Mouse (Mus musculus): ENCODE measurements at regions not wholly inside any gene's neighbourhood (a gene's known extent, or its start where the extent isn't known, plus 50 kb on each side); places are given as distances from the start of the nearest gene placed in this dataset.

- ATAC-seq (ENCODE audit: insufficient read depth, low FRiP score, low TSS enrichment) (no peak), DNase-seq (ENCODE audit: low spot score) (no peak)
- Histone ChIP-seq H3K4me2 (ENCODE audit: low read depth) (no peak overlapping the region), H3K9ac (ENCODE audit: low read length) (no peak overlapping the region), H3K27ac (ENCODE audit: low read depth, low read length) (no peak overlapping the region), H3K9me3 (ENCODE audit: control insufficient read depth, low read length) (no peaks in the 10 kb centered on the region), H3K36me3 (ENCODE audit: control insufficient read depth, insufficient read depth, low read length) (no peaks in the 10 kb centered on the region), H3K4me1 (ENCODE audit: control insufficient read depth, insufficient read depth, low read length) (no peaks in the 10 kb centered on the region; the same call in 1 of the 2 replicates), H3K4me3 (ENCODE audit: low read depth, low read length) (no peak overlapping the region), H3K27me3 (ENCODE audit: control insufficient read depth, insufficient read depth, low read length) (peaks cover 23% of the 10 kb centered on the region)
- 64% methylated on average over 6 of the region's 6 CpGs for WGBS
These were observed 62.2 kb upstream of the Top1 start for GRCm38 (mm10) chr2:160583506-160583905.

DNA sequence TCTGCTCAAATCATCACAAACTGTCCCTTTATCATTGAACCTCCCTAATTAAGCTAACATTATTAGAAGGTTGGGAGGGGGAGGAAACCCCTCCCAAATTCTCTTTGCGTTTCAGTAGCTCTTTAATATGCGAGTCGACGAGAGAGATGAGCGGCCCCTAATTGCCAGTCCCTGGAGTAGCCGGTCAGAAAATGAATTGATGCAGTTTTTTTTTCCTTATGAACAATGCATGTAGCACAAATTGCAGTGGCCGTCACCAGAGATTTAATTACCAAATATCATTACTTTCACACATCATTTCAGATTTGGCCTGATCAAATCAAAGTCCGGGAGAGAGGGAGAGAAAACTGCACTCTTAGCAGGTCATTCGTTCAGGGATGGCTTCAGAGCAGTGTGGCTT lies 61.1 kb upstream of the Top1 start:
- Histone ChIP-seq H3K4me1 (ENCODE audit: control insufficient read depth, insufficient read depth, low read length) (no peaks in the 10 kb centered on the region), H3K9me3 (ENCODE audit: control insufficient read depth, low read length) (no peaks in the 10 kb centered on the region), H3K4me3 (ENCODE audit: low read depth, low read length) (no peak overlapping the region), H3K4me2 (ENCODE audit: low read depth) (no peak overlapping the region), H3K9ac (ENCODE audit: low read length) (no peak overlapping the region), H3K27me3 (ENCODE audit: control insufficient read depth, insufficient read depth, low read length) (peaks cover 16% of the 10 kb centered on the region), H3K36me3 (ENCODE audit: control insufficient read depth, insufficient read depth, low read length) (no peaks in the 10 kb centered on the region), H3K27ac (ENCODE audit: low read depth, low read length) (no peak overlapping the region)
- no peak for DNase-seq (ENCODE audit: low spot score)
- no peak for ATAC-seq (ENCODE audit: insufficient read depth, low FRiP score, low TSS enrichment)
- WGBS: 46% methylated on average over 9 of the region's 9 CpGs

DNA sequence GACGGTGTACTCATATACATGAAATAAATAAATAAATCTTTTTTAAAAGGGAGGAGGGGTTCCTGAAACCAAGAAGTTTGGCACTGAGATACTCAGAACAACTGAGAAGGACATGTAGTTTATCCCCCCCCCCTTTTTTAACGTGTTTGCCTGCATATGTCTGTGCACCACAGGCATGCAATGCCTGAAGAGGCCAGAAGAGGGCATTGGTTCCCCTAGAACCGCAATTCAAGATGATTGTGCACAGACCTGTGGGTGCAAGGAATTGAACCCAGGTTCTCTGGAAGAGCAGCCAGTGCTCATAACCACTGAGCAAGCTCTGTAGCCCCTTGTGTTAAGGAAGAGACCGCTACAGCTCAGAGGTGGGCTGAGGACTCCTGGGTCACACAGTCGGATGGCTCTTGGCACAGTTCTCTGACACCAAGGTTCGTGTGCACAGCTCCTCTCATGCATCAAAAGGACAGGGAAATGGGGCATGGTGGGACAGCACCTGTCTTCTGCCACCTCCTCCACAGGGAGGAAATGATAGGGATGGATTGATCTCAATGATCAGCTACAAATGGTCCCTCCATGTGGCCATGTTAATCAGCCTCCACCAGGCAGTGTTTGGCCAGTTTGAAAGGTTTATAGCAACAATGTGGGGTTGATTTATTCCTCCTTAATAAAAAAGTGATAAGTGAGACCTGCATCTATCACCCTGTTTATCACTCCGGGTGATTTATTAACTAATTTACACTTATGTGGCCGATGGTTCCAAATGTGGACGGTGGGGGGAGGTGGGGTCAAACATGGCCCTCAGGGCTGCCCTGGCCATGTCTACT lies 58.5 kb upstream of the Top1 start:
- Histone ChIP-seq H3K4me1 (ENCODE audit: control insufficient read depth, insufficient read depth, low read length) (no peaks in the 10 kb centered on the region), H3K36me3 (ENCODE audit: control insufficient read depth, insufficient read depth, low read length) (no peaks in the 10 kb centered on the region), H3K4me2 (ENCODE audit: low read depth) (no peak overlapping the region), H3K9me3 (ENCODE audit: control insufficient read depth, low read length) (no peaks in the 10 kb centered on the region), H3K4me3 (ENCODE audit: low read depth, low read length) (no peak overlapping the region), H3K27me3 (ENCODE audit: control insufficient read depth, insufficient read depth, low read length) (no peaks in the 10 kb centered on the region), H3K27ac (ENCODE audit: low read depth, low read length) (no peak overlapping the region), H3K9ac (ENCODE audit: low read length) (no peak overlapping the region)
- DNase-seq (ENCODE audit: low spot score): no peak
- WGBS: 68% methylated on average over 9 of the region's 9 CpGs
- no peak for ATAC-seq (ENCODE audit: insufficient read depth, low FRiP score, low TSS enrichment)

GRCm38 (mm10) chr2:160588401-160588800 lies 57.3 kb upstream of the Top1 start:
- Histone ChIP-seq H3K4me2 (ENCODE audit: low read depth) (no peak overlapping the region), H3K4me1 (ENCODE audit: control insufficient read depth, insufficient read depth, low read length) (no peaks in the 10 kb centered on the region), H3K27ac (ENCODE audit: low read depth, low read length) (no peak overlapping the region), H3K9ac (ENCODE audit: low read length) (no peak overlapping the region), H3K27me3 (ENCODE audit: control insufficient read depth, insufficient read depth, low read length) (no peaks in the 10 kb centered on the region), H3K9me3 (ENCODE audit: control insufficient read depth, low read length) (no peaks in the 10 kb centered on the region), H3K4me3 (ENCODE audit: low read depth, low read length) (no peak overlapping the region), H3K36me3 (ENCODE audit: control insufficient read depth, insufficient read depth, low read length) (no peaks in the 10 kb centered on the region)
- 86% methylated on average over 9 of the region's 9 CpGs for WGBS
- no peak for ATAC-seq (ENCODE audit: insufficient read depth, low FRiP score, low TSS enrichment)
- DNase-seq (ENCODE audit: low spot score): no peak

DNA sequence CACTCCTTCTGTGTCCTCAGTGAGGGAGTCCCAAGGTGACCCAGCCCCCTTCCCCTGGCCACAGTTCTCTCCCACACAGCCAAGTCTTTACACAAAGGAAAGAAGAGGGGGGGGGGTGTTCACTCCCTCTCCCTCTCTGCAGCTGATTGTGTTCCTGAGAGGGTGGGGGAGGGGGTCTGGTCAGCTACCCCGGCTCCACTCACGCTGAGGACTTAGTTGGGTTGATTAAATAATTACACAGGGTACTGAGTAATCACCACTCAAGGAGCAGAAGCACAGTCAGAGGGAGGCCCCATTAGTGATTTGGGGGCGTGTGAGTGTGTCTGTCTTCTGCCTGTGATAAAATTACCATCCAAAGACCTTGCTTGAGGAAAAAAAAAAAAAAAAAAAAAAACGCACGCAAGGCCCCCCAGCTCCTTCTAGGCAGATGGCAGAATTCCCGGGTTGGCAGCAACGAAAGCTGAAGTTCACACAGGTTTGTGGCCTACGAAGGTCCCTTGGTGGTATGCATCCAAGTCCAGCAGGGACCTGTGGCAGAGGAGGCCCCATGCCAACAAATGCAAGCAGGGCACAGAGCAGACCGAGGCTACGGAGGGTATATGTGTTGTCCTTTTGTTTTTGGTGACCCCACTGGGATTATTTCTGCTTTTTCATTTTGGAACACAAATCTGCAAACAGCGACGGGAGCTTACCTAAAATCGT lies 55.3 kb upstream of the Top1 start:
- WGBS: 55% methylated on average over 13 of the region's 13 CpGs
- Histone ChIP-seq H3K4me3 (ENCODE audit: low read depth, low read length) (no peak overlapping the region), H3K36me3 (ENCODE audit: control insufficient read depth, insufficient read depth, low read length) (no peaks in the 10 kb centered on the region), H3K9me3 (ENCODE audit: control insufficient read depth, low read length) (no peaks in the 10 kb centered on the region), H3K4me1 (ENCODE audit: control insufficient read depth, insufficient read depth, low read length) (no peaks in the 10 kb centered on the region), H3K4me2 (ENCODE audit: low read depth) (no peak overlapping the region), H3K27me3 (ENCODE audit: control insufficient read depth, insufficient read depth, low read length) (no peaks in the 10 kb centered on the region), H3K27ac (ENCODE audit: low read depth, low read length) (no peak overlapping the region), H3K9ac (ENCODE audit: low read length) (no peak overlapping the region)
- DNase-seq (ENCODE audit: low spot score) (no peak), ATAC-seq (ENCODE audit: insufficient read depth, low FRiP score, low TSS enrichment) (no peak)

DNA sequence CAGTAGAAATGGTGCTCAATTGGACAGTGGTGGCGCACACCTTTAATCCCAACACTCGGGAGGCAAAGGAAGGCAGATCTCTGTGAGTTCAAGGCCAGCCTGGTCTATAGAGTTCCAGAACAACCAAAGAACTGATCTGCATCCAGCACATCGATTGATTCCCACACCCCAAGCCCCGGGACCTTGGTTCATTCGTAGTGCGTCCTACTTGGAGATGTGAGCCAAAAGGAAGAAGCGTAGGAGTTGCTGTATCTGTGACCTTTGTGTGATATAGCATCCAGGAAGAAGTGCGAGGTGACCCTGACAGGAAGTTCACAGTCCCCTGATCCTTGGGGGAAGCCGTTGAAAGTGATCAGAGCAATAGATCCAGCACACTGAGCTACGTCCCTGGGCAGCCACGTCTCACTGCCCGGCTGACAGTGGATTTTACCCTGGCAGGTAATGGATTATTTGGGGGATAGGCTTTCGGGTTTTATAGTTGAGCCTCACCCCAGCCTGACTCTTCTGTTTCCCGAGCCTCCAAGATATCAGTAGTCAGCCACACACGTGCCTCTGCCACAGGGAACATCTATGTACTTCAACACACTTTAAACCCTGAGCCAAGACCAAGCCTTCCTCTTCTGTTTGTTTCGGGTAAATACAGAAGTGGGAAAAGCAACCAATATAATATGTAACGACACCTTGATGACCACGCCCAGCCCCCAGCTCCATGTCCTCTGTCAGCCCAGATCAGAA lies 54.1 kb upstream of the Top1 start:
- no peak overlapping the region for H3K9ac ChIP-seq (ENCODE audit: low read length)
- H3K4me2 ChIP-seq (ENCODE audit: low read depth): no peak overlapping the region
- no peak overlapping the region for H3K27ac ChIP-seq (ENCODE audit: low read depth, low read length)
- no peaks in the 10 kb centered on the region for H3K36me3 ChIP-seq (ENCODE audit: control insufficient read depth, insufficient read depth, low read length)
- ATAC-seq (ENCODE audit: insufficient read depth, low FRiP score, low TSS enrichment) (no peak), DNase-seq (ENCODE audit: low spot score) (no peak)
- H3K27me3 ChIP-seq (ENCODE audit: control insufficient read depth, insufficient read depth, low read length): no peaks in the 10 kb centered on the region
- H3K4me1 ChIP-seq (ENCODE audit: control insufficient read depth, insufficient read depth, low read length): no peaks in the 10 kb centered on the region
- no peak overlapping the region for H3K4me3 ChIP-seq (ENCODE audit: low read depth, low read length)
- 88% methylated on average over 18 of the region's 18 CpGs for WGBS
- no peaks in the 10 kb centered on the region for H3K9me3 ChIP-seq (ENCODE audit: control insufficient read depth, low read length)

- Histone ChIP-seq H3K27me3 (ENCODE audit: control insufficient read depth, insufficient read depth, low read length) (no peaks in the 10 kb centered on the region), H3K9me3 (ENCODE audit: control insufficient read depth, low read length) (no peaks in the 10 kb centered on the region), H3K9ac (ENCODE audit: low read length) (no peak overlapping the region), H3K36me3 (ENCODE audit: control insufficient read depth, insufficient read depth, low read length) (no peaks in the 10 kb centered on the region), H3K4me1 (ENCODE audit: control insufficient read depth, insufficient read depth, low read length) (no peaks in the 10 kb centered on the region), H3K27ac (ENCODE audit: low read depth, low read length) (no peak overlapping the region), H3K4me2 (ENCODE audit: low read depth) (no peak overlapping the region), H3K4me3 (ENCODE audit: low read depth, low read length) (no peak overlapping the region)
- ATAC-seq (ENCODE audit: insufficient read depth, low FRiP score, low TSS enrichment) (no peak), DNase-seq (ENCODE audit: low spot score) (peak; percentile 68)
- WGBS: 2% methylated on average over 2 of the region's 2 CpGs
These were observed 52.7 kb upstream of the Top1 start for GRCm38 (mm10) chr2:160593035-160593434.
